Mouse (Mus musculus): ENCODE results near the gene Pacsin2. TPM values are rescaled to one million over a fixed set of nuclear protein-coding genes. Genes with fewer than 3 reads are reported as not detected.
A peak's percentile ranks its signal among the peaks of the same experiment; 100 is the strongest.

Pacsin2 gene
- polyA plus RNA-seq, 1 experiment: 30.5 TPM

DNA sequence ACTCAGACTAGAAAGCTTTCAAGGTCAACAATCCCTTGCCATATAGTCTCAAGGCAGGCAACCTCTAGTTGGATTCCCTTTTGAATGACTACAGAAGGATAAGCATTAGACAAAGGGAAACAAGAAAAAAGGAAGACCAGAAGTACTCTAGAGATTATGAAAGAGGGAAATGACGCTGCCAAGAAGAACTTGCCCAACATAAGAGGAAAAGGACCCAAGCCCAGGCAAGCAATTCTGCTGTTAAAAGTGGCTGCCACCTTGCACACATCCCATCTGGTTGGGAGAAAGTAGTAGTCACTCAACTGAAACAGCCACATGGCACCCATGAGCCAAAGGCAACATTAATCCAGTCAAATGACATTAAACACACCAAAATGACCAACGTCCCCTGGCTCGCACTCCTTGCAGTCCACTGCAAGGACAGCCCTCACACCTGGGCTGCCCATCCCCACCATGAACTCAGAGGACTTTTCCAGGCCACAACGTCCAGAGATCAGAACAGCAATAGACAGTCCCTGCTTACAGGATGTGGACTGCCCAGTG lies 21.8 kb downstream of the Pacsin2 start:
- Histone ChIP-seq H3K27ac (ENCODE audit: control insufficient read depth, insufficient read depth, low read length) (no peak overlapping the region), H3K36me3 (ENCODE audit: control insufficient read depth, insufficient read depth, low read length) (no peaks in the 10 kb centered on the region), H3K4me1 (replicated peaks; ENCODE audit: control insufficient read depth, insufficient read depth, low read length) (0 out of 2 replicates have a peak, but pooled peaks cover 1% of the 10 kb centered on the region), H3K27me3 (ENCODE audit: control insufficient read depth, insufficient read depth, low read length) (no peaks in the 10 kb centered on the region), H3K4me3 (ENCODE audit: control insufficient read depth, insufficient read depth, low read length) (no peak overlapping the region)
- 91% methylated on average over 4 of the region's 4 CpGs for WGBS
- DNase-seq: no peak
- no peak for TF ChIP-seq CTCF (IDR thresholded peaks at IDR 0.05; ENCODE audit: borderline replicate concordance, control insufficient read depth, extremely low read depth, insufficient read depth, low read length, poor library complexity)
- TF ChIP-seq POLR2A (IDR thresholded peaks at IDR 0.05; ENCODE audit: control insufficient read depth, extremely low read depth, insufficient read depth, low read length, poor library complexity): no peak

GRCm38 (mm10) chr15:83440726-83441125 lies 23.7 kb downstream of the Pacsin2 start:
- Histone ChIP-seq H3K4me3 (ENCODE audit: control insufficient read depth, insufficient read depth, low read length) (no peak overlapping the region), H3K36me3 (ENCODE audit: control insufficient read depth, insufficient read depth, low read length) (no peaks in the 10 kb centered on the region), H3K4me1 (replicated peaks; ENCODE audit: control insufficient read depth, insufficient read depth, low read length) (no peaks in the 10 kb centered on the region), H3K27ac (ENCODE audit: control insufficient read depth, insufficient read depth, low read length) (no peak overlapping the region), H3K27me3 (ENCODE audit: control insufficient read depth, insufficient read depth, low read length) (no peaks in the 10 kb centered on the region)
- TF ChIP-seq POLR2A (IDR thresholded peaks at IDR 0.05; ENCODE audit: control insufficient read depth, extremely low read depth, insufficient read depth, low read length, poor library complexity) (no peak), CTCF (IDR thresholded peaks at IDR 0.05; ENCODE audit: borderline replicate concordance, control insufficient read depth, extremely low read depth, insufficient read depth, low read length, poor library complexity) (no peak)
- 90% methylated on average over 5 of the region's 5 CpGs for WGBS
- no peak for DNase-seq

DNA sequence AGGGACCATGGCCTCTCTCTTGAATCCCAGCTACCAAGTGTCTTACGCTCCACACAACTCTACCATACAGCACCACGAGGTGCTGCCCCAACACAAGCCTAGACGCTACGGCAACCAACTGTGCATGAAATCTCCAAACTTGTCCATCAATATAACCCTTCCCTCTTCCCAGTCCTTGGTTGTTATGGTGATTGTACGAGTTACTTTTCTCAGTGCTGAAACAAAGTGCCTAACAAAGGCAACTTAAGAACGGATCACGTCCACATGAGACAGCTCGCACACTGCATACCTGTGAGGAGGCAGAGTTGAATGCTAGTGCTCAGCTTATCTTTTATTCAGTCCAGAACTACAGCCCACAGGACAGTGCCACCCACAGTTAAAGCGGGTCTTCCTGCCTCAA lies 27.9 kb downstream of the Pacsin2 start:
- Histone ChIP-seq H3K27me3 (ENCODE audit: control insufficient read depth, insufficient read depth, low read length) (no peaks in the 10 kb centered on the region), H3K4me1 (replicated peaks; ENCODE audit: control insufficient read depth, insufficient read depth, low read length) (peaks cover 12% of the 10 kb centered on the region), H3K4me3 (ENCODE audit: control insufficient read depth, insufficient read depth, low read length) (no peak overlapping the region), H3K27ac (ENCODE audit: control insufficient read depth, insufficient read depth, low read length) (no peak overlapping the region), H3K36me3 (ENCODE audit: control insufficient read depth, insufficient read depth, low read length) (no peaks in the 10 kb centered on the region)
- TF ChIP-seq POLR2A (IDR thresholded peaks at IDR 0.05; ENCODE audit: control insufficient read depth, extremely low read depth, insufficient read depth, low read length, poor library complexity): no peak
- TF ChIP-seq CTCF (IDR thresholded peaks at IDR 0.05; ENCODE audit: borderline replicate concordance, control insufficient read depth, extremely low read depth, insufficient read depth, low read length, poor library complexity): no peak
- DNase-seq: no peak
- 94% methylated on average over 9 of the region's 9 CpGs for WGBS

GRCm38 (mm10) chr15:83435324-83436090 lies 28.9 kb downstream of the Pacsin2 start:
- TF ChIP-seq CTCF (IDR thresholded peaks at IDR 0.05; ENCODE audit: borderline replicate concordance, control insufficient read depth, extremely low read depth, insufficient read depth, low read length, poor library complexity) (no peak), POLR2A (IDR thresholded peaks at IDR 0.05; ENCODE audit: control insufficient read depth, extremely low read depth, insufficient read depth, low read length, poor library complexity) (no peak)

GRCm38 (mm10) chr15:83434692-83435091 lies 29.7 kb downstream of the Pacsin2 start:
- no peak overlapping the region for H3K4me3 ChIP-seq (ENCODE audit: control insufficient read depth, insufficient read depth, low read length)
- no peak for DNase-seq
- H3K27me3 ChIP-seq (ENCODE audit: control insufficient read depth, insufficient read depth, low read length): no peaks in the 10 kb centered on the region
- H3K4me1 ChIP-seq (replicated peaks; ENCODE audit: control insufficient read depth, insufficient read depth, low read length): peaks cover 12% of the 10 kb centered on the region
- H3K36me3 ChIP-seq (ENCODE audit: control insufficient read depth, insufficient read depth, low read length): no peaks in the 10 kb centered on the region
- 90% methylated on average over 4 of the region's 4 CpGs for WGBS
- no peak for TF ChIP-seq CTCF (IDR thresholded peaks at IDR 0.05; ENCODE audit: borderline replicate concordance, control insufficient read depth, extremely low read depth, insufficient read depth, low read length, poor library complexity)
- no peak for TF ChIP-seq POLR2A (IDR thresholded peaks at IDR 0.05; ENCODE audit: control insufficient read depth, extremely low read depth, insufficient read depth, low read length, poor library complexity)
- no peak overlapping the region for H3K27ac ChIP-seq (ENCODE audit: control insufficient read depth, insufficient read depth, low read length)

More at GRCm38 (mm10) chr15:83435324-83436090, 28.9 kb downstream of the Pacsin2 start:
- Histone ChIP-seq H3K4me1 (replicated peaks; ENCODE audit: control insufficient read depth, insufficient read depth, low read length) (peaks cover 12% of the 10 kb centered on the region), H3K27me3 (ENCODE audit: control insufficient read depth, insufficient read depth, low read length) (no peaks in the 10 kb centered on the region), H3K36me3 (ENCODE audit: control insufficient read depth, insufficient read depth, low read length) (no peaks in the 10 kb centered on the region), H3K27ac (ENCODE audit: control insufficient read depth, insufficient read depth, low read length) (no peak overlapping the region), H3K4me3 (ENCODE audit: control insufficient read depth, insufficient read depth, low read length) (no peak overlapping the region)
- WGBS: 69% methylated on average over 8 of the region's 8 CpGs
- no peak for DNase-seq

DNA sequence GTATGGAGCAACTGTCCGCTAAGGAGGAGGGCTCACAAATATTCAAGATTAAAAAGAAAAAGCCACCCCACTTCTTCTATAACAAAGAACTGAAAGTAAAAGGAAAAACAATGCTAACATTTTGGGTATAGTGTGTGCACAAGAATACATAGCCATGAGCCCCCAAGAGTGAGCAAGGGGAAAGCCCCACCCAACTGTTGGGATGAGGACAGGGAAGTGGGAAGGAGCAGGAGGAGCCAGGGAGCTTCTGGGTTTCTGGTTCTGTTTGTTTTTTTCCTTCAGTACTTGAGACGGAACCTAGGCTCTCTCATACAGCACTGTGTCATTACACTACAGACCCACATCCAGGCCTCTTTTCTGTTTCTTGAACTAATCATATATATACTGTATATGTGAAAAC lies 31.1 kb downstream of the Pacsin2 start:
- TF ChIP-seq CTCF (IDR thresholded peaks at IDR 0.05; ENCODE audit: borderline replicate concordance, control insufficient read depth, extremely low read depth, insufficient read depth, low read length, poor library complexity) (no peak), POLR2A (IDR thresholded peaks at IDR 0.05; ENCODE audit: control insufficient read depth, extremely low read depth, insufficient read depth, low read length, poor library complexity) (no peak)
- Histone ChIP-seq H3K36me3 (ENCODE audit: control insufficient read depth, insufficient read depth, low read length) (no peaks in the 10 kb centered on the region), H3K27ac (ENCODE audit: control insufficient read depth, insufficient read depth, low read length) (peak overlapping the region; percentile 55; the same call in 1 of the 2 replicates), H3K4me1 (replicated peaks; ENCODE audit: control insufficient read depth, insufficient read depth, low read length) (peaks cover 12% of the 10 kb centered on the region), H3K27me3 (ENCODE audit: control insufficient read depth, insufficient read depth, low read length) (no peaks in the 10 kb centered on the region), H3K4me3 (ENCODE audit: control insufficient read depth, insufficient read depth, low read length) (no peak overlapping the region)
- no peak for DNase-seq
- 89% methylated on average over 2 of the region's 2 CpGs for WGBS

All from thymus, adult 2 months (tissue).